Mouse (Mus musculus) ES-CJ7 (cell line): Measurements from ENCODE around the gene Sec24c.

Experiments
- DNase-seq: peaks from one replicate; pipeline ENCODE4 v3.0.0; 2011; ENCODE audit warnings: low read depth, low spot score

The Sec24c gene

DNA sequence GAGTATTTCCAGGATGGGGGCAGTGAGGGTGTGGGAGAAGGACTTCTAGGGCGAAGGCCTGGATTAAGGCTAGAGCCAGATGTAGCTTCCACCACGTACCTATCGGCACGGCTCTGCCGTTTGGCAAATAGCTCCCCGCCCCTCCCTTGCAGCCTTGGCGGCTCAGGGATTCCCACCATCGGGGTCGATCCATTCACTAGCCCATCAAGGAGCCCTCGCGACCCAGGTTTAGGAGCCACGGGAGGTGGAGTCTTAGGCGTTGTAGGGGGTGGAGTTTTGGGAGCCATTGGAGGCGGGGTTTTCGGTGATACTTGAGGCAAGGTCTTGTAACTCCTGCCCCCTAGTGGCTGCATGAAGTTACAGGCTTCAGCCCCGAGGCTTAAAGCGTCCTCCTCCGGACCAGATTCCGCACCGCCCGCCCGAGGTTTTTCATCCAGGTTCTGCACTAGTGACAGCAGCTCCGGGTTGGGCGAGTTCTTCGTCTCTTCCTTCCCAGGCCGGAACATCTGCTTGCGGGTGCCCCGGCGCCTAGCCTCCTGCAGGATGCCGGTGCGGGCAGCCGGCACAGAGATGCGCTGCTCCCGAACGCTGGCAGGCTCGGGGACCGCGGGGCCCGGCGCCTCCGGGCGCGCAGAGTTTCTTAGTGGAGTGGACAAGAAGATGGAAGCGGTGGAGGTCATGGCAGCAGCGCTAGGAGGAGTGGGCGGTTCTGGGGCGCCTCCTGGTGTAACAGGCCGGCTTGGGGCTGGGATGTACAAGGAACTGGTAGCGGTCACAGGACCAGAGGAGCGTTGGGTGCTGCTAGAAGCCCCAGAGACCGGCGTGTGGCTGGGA lies 13.1 kb upstream of the Sec24c start:
- peak; percentile 99 for DNase-seq

DNA sequence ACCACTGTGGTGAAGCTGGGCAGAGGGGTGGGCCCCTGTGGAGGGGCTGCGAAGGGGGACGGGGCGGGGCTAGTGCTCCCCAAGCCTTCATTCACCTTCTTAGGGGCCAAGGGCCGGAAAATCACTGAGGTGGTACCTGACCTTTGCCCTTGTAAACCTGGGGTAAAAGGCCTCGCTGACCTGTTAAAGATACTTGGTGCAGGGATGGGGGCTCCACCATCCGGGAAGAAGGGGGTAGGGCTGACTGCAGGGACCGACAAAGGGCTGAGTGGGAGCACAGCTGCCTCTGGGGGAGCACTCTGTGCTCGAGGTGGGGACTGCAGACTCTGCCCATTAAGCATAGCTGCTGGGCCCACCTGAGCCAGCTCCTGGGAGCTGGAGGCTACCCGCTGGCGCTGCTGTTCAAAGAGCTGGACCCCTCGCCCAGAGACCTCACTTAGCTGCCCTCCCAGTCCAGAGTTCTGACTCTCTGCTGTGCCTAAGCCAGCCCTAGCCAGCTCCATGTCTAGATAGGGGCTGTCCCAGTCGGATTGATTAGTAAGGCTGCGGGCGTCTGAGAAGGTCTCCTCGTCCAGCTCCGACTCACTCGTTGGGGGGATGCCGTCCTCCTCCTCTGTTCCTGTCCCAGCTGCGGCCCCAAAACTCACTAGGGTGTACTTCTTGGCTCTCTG lies 12.3 kb upstream of the Sec24c start:
- DNase-seq: no peak

DNA sequence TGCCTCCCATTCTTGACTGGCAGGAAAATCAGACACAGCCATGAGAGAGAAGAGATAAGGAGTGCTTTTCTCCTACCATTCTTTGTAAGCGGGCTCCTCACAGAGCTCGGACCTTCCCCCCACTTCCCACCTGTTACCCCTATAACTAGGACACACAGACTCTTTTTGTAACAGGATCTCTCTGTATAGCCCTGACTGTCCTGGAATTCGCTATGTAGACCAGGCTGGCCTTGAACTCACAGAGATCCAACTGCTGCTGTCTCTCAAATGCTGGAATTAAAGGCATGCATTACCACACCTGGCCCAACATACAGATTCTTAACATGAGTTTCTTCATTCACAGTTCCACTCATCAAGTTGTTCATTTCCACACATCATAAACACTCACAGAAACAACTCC lies 11.4 kb upstream of the Sec24c start:
- no peak for DNase-seq

DNA sequence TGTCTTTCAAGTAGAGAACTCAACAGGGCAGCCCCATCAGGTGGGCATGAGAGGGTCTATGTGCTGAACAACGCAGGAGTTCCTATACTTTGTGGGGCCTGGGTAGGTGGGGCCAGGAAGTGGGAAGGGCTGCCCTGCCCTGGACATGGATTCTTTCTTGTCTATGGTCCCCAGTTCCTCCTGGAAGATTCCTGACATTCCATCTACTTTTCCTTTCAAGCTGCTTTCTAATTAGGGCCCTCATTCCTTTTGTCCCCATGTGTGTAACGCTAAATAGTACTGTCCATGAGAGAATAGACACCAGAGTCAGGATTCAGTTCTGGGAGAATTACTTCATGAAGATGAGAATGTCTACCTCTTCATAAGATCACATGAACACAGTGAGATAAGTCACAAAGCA lies 10.5 kb upstream of the Sec24c start:
- no peak for DNase-seq

DNA sequence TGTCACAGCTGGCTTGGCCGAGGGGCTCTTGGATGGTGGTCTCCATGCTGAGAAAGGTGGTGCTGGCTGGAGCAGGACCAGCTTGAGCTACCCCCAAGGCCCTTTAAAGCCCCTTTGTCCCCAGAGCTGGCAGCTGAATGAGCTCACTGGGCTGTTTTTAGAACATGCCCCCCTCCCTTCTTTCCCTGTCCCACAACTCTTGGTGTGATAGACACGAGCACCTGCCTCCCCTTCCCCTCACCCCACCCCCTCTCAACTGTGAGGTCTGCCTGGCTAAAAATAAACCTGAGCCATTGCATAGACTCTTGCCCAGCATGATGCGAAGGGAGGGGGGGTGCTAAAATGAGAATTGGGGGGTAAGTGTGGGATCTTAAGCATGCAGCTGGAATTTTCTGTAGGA lies 9.7 kb upstream of the Sec24c start:
- DNase-seq: no peak

DNA sequence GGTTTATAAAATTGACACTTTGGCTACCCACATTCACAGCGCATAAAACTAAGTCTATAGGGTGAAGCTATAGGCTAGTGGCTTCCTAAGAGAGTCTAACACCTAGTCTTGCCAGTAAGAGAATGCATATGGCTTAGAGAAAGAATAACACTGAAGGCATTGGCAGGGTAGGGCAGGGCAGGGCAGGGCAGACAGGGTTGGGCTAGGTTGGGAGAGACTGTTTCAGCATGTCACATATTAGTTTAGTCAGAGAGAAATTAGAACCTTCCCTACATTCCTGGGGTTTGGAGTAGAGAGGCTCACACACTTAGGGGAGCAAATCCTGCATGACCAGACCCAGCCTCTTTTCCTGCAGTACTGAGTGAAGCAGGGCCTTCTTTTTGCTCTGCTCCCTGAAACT lies 6.6 kb upstream of the Sec24c start:
- no peak for DNase-seq

DNA sequence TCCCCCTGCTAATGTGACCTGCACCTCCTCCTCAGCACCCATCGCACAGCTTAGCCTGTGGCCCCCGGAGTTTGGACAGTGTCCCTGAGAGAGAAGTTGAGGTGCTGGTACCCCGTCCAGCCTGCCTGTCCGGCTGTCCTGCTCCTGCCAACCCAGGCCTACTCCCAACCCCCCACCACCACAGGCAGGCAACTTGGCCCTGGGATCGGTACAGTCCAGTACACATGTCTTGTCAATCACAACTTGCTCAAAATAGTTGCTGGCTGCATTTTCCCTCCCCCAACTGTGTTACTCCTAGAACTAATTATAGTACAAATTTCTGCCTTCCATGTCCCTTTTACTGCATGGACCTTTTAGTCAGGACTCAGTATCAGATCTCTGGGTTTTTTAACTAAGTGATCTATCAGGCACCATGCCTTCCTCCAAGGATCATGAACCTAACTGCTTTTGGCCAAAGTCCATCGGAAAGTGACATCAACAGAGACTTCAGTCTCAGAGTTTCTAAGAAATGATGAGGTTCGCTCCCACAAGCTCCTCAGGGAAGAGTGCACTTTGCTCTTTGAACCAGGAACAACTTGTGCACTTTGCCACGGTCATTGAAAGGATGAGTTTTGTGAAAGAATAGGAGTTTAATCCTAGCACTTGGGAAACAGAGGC lies 5.8 kb upstream of the Sec24c start, which contains the start of gene Synpo2l:
Gene Synpo2l (minus strand): TSS at position 201 of the 657 bp plus-strand sequence.
- DNase-seq: no peak

DNA sequence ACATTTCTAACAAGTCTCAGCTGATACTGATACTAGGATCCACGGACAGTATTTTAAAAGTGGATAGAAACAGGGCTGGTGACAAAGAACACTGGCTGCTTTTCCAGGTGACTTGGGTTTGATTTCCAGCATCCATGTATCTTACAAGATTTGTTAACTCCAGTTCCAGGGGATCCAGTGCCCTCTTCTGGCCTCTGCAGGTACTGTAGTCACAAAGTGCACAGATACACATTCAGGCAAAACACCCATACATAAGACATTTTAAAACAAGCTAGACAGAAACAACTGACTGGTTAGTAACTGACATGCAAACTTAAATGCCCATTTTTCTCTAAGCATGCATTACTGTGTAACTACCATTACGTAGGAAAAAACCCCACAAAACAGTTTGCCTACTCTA lies 1.1 kb upstream of the Sec24c start:
- peak; percentile 89 for DNase-seq

DNA sequence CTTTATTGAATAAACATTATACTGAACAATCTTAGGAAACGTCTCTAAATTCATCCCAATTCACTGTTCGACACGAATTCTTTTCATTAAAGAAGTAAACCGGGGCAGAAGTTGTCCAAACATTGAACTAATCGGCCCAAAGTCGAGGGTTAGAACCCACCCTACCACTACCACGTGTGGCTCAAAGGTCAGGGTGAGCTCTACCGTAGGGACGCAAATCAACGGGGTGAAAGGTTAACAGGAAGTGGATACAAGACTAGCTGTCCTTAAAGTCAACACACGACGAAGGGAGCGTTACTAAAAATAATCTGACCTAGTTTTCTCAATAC lies 409 bp upstream of the Sec24c start:
- peak; percentile 88 for DNase-seq

DNA sequence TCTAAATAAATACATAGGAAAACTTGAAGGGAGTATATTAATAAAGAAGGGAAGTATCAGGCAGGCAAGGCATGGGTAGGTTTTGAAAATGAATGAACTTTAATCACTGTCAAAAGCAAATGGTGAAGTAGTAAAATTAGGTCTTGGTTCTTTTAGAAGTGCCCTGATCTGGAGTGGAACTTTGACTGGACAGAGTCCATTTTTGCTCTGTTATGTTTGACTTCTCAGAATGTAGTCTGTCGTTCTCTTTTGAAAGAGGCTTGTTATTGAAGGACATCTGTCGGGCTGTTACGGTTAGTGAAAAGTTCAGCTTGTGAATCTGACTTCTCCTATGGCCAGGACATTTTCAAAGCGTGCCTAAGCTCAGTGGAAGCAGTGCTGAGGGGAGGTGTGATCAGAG lies 3.8 kb downstream of the Sec24c start:
- no peak for DNase-seq

DNA sequence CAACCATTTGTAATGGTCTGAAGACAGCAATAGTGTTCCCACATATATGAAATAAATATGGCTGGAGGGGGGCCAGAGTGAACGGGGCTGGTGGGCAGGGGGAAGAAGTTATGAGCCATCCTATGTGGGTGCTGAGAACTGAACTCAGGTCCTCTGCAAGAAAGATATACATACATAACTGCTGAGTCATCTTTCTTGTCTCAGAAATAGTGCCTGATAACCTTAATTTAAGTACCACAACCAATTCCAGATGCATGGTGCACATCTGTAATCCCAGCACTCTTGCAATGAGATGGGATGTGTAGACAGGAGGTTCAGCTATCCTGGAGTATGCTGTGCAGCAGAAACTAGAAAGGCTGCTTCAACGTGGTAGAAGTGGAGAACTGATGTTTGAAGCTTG lies 7.6 kb downstream of the Sec24c start:
- DNase-seq: no peak

DNA sequence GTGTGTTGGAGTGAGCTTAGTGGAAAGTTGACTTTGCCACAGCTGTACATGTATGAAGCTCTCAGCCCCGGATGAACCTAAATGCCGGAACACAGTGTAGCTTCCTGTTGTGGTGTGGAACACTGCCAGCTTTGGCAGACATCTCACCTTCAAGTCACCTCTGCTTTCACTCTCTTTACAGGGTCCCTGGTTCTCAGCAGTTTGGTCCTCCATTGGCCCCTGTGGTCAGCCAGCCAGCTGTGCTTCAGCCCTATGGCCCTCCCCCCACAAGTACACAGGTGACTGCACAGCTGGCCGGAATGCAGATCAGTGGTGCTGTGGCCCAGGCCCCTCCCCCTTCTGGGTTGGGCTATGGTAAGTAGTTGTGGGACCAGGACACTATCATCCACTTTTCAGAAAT lies 8.4 kb downstream of the Sec24c start:
- DNase-seq: no peak

DNA sequence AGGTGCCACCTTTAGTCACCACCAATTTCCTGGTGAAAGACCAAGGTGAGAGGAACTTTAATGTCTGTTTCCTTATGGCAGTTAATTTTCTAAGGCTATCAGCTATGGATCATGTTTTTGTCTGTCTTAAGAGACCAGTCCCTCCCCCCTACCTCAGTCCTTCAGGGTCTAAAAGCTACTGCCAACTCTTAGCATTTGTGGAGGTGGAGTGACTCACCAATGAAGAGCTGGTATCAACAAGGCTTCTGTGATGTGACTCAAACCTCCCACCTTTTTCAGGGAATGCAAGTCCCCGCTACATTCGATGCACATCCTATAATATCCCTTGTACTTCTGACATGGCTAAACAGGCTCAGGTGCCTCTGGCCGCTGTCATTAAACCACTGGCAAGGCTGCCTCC lies 12.5 kb downstream of the Sec24c start:
- no peak for DNase-seq

DNA sequence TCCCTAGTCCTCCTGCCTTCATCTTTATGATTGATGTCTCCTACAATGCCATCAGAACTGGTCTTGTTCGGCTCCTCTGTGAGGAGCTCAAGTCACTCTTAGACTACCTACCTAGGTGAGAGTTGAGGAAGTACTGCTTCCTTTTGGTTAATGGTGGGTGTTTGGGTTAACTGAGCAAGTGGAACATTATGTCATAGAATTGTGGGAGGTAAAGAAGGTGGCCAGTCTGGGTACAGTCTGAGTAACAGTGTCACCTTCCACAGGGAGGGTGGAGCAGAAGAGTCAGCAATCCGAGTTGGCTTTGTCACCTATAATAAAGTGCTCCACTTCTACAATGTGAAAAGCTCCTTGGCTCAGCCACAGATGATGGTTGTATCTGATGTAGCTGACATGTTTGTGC lies 14.9 kb downstream of the Sec24c start:
- no peak for DNase-seq

DNA sequence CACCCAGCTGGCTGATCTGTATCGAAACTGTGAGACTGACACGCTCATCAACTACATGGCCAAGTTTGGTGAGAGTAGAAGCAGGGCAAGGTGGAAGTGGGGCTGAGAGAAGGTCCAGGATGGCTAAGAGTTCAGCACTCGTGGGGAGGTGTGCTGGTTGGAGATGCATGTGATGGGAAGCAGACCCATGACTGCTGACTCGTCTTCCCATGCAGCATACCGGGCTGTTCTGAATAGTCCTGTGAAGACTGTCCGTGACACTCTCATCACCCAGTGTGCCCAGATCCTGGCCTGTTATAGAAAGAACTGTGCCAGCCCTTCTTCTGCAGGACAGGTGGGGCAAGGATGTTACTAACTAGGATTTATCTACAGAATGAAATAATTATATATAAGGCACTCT lies 17.7 kb downstream of the Sec24c start:
- no peak for DNase-seq

DNA sequence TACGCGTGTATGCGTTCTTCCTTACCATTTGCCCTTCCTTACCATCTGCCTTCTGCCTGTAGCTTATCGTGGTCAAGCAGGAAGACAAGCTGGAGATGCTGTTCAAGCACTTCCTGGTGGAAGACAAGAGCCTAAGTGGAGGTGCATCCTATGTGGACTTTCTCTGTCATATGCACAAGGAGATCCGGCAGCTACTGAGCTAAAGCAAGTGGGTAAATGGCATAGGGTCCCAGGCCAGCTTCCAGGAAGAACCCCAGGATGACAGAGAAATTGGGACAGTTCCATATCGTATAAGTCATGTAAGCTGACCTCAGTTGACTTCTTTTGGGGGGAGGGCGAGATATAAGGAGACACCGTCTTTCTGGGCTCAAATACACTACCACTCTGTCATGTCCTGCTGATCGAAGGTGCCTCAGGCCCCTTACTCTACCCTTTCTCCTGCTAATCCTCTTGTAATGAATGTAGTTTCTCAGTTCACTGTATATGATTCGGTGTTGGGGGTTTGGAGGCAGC lies 19.5 kb downstream of the Sec24c start:
- no peak for DNase-seq

DNA sequence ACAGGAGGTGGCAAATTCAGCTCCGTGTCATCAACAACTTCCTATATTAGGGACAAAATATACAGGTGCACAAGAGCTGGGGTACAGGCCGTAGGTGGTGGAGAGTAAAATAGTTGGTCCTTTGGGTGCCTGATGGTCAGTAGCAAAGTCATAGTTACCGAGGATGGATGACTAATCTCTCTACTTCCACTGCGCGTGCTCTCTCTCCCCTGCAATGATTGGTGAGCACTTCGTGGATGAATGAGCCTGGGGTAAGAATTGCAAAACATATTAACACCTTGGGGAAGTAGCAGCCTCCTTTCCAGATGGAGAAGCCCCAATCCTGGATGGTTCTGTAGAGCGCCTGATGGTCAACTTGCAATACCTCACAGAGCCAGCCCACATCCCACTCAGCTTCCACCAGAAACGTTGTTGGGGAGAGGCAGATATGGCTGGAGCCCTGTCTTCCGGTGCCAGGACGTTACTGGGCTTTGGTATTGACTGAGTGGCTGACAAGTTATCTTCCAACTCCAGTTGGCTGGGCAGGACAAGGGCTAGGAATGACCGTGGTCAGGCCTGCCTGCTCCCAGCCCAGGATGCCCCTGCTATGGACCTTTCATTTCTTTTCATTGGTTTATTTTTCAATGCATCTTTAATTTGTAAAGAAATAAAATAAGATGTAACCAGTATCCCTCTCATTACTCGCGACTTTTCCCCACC lies 20.2 kb downstream of the Sec24c start:
- no peak for DNase-seq

DNA sequence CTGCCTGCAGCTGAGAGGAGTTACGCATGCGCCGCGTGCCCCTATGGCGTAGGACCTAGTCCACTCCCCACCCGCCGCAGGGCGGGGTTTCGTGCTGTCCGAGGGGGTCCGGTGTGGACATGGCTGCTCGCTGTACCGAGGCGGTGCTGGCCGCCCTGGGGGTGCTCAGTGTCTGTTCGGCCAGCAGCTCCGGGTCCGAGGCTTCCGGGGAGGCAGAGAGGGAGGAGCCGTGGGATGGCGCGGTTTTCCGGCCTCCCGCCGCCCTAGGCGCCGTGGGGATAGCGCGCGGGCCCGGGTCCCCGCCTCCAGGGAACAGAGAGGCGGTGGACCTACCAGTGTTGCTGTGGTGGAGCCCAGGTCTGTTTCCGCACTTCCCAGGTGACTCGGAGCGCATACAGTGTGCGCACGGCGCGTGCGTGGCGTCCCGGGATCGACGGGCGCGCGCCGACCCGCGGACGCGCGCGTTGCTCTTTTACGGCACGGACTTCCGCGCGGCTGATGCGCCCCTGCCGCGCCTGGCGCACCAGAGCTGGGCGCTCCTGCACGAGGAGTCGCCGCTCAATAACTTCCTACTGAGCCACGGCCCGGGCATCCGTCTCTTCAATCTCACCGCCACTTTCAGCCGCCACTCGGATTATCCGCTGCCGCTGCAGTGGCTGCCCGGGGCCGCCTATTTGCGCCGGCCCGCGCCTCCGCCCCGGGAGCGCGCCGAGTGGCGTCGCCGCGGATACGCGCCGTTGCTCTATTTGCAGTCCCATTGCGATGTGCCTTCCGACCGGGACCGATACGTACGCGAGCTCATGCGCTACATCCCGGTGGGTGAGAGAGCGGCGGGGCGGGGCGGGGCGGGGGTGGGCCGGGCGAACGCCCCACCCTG lies 21.0 kb downstream of the Sec24c start, which contains the start of gene Fut11:
Gene Fut11 (plus strand): TSS at position 85 of the 877 bp plus-strand sequence.
- peak; percentile 83 for DNase-seq

DNA sequence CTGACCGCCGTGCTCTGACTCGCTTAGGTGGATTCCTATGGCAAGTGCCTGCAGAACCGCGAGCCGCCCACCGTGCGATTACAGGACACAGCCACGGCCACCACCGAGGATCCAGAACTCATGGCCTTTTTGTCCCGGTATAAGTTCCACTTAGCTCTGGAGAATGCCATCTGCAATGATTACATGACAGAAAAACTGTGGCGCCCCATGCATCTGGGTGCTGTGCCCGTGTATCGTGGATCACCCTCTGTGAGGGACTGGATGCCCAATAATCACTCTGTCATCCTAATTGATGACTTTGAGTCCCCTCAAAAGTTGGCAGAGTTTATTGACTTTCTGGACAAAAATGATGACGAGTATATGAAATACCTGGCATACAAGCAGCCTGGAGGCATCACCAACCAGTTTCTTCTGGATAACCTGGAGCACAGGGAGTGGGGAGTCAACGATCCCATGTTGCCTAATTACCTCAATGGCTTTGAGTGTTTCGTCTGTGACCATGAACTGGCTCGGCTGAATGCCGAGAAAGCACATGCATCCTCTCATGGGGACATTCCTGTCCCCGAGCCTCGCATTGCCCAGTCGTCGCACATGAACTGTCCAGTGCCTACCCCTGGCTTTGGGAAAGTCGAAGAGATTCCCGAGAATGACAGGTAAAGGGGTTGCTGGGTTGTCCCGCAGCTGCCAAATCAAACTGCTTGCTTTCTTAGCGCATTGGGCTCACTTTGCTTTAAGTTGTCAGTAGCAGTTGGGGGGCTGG lies 21.8 kb downstream of the Sec24c start:
- DNase-seq: no peak

DNA sequence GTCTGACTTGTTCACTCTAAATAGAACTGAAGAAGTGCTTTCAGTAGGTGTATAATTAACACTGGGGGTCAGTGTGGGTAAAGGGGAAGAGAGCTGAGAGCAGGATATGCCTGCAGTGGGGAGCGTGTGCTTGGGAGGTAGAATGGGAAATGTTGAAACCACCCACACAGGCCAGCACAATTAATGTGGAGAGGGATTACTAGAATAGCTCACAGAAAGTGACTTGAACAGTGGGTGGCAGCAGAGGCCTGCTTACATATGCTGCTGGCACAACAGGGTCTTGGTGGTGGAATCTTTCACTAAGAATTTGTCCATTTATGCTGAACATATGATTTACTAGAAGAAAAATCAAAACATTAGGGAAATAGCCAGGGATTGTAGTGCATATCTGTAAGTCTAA lies 22.9 kb downstream of the Sec24c start:
- DNase-seq: peak; percentile 33
